Mouse (Mus musculus) forelimb bud, embryonic 11.5 days (tissue): ENCODE measurements around the gene Ap4s1.

ENCODE experiments used
- DNase-seq: peaks from one replicate; pipeline ENCODE4 v3.0.0-alpha.2; 2012; ENCODE audit warnings: low read depth, low spot score

Gene Ap4s1

DNA sequence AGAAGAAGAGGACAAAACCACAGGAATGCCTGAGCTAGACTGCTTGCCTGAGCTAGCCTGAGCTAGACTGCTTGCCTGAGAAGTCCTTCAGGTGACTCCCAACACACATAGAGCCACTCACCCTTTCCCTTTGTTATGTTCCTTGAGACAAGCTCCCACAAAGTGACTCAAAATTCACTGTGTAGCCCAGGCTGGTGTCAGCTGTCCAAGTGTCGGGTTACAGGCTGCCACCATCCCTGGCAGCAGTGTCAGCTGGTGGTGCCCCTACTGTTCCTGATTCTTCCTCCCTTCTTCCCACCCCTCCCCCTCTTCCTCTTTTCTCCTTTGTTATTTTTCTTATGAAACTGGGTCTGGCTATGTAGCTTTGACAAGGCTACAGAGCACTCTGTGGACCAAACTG lies 13.0 kb downstream of the Ap4s1 start:
- peak; percentile 27 for DNase-seq

GRCm38 (mm10) chr12:51704572-51704971 lies 13.7 kb downstream of the Ap4s1 start:
- no peak for DNase-seq

- DNase-seq, result no peak
These were observed 14.9 kb downstream of the Ap4s1 start for GRCm38 (mm10) chr12:51705778-51706177.

GRCm38 (mm10) chr12:51706673-51707235 lies 15.9 kb downstream of the Ap4s1 start:
- no peak for DNase-seq

- no peak for DNase-seq
These were observed 18.3 kb downstream of the Ap4s1 start for GRCm38 (mm10) chr12:51708941-51709686.

DNA sequence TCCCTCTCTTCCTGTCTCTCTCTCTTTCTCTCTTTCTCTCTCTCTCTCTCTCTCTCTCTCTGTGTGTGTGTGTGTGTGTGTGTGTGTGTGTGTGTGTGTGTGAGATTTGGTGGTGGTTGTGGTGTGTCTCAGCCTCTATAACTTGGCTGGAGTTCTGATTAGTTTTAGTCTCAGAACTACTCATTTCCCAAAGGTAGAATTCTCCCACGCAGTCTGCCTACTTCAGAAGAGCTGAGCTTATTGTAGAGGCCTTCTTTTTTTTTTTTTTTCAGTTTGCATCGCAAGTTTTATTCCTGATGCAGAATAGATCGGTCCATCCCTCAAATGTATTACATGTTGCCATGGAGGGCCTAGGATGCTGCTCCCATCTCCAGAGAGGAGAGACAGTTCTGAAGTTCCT lies 18.9 kb downstream of the Ap4s1 start:
- no peak for DNase-seq

GRCm38 (mm10) chr12:51710154-51710553 lies 19.3 kb downstream of the Ap4s1 start:
- DNase-seq, result no peak

DNA sequence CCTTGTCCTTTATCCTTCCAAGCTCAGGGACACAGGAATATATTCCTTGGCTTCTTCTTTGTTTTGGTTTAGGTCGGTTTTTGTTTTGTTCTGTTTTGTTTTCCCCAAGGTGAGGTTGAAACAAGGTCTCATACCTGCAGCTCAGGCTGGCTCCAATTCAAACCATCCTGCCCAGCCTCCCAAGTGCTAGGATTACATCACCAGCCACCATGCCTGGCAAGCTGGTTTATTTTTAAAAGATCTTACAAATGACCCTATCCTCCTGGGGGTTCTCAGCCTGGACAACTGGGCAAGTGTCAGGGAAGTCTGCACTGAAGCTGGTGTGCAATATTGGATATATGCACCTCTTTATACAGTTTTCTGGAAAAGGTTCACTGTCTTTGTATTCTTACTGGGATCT lies 21.9 kb downstream of the Ap4s1 start:
- DNase-seq, result no peak

DNA sequence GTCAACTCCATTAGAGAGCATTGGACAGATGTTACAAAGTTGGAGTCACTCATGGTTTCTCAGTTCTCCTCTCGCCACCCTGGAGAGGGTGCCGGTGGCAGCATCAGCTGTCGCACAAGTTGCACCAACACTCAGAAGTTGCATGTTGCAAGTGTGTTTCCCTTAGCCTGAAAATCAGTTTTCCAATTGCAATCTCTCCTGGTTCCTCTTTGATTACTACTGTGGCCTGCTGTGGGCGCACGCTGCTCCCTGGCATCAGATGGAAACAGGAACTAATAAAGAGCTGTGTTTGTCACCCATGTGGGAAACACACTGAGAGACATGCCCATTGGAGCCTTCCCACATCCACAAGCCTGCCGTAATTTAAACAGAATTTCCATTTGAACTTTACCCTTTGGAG lies 27.8 kb downstream of the Ap4s1 start:
- no peak for DNase-seq

DNA sequence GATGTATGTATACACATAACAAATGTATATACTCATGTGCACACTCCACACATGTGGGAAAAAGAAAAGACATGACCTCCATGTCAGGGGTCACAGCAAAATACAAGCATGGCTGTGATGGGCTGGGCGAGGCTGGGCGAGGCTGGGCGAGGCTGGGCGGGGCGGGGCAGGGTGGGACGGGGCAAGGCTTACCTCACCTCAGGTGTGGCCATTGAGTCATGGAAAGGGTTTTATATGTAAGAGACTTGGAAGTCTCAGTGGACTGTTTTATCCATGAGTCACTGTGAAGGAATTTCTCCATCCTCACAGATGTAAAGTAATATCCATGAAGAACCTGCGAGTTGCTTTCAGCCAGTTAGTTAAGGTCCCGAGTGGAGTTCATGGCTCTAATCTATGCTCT lies 31.0 kb downstream of the Ap4s1 start:
- no peak for DNase-seq

DNA sequence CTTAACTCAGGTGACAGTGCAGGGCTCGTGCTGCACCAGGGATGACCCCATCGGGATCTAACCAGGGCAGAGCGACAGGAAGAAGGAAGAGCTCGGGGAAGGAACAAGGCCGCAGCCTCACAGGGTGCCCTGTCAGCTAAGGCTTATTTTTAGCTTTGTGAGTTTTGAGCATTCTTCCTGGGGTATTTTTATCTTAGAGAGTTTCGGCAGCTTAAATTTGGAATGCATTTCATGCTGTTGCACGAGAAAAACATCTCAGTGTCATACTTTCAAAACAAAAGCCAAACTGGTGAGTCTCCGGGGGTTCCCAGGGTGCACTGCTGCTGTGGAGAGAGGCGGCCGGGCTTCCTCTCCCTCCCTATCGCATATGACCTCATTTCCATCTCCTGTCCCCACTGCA lies 38.2 kb downstream of the Ap4s1 start:
- no peak for DNase-seq

GRCm38 (mm10) chr12:51729827-51730226 lies 39.0 kb downstream of the Ap4s1 start:
- no peak for DNase-seq

DNA sequence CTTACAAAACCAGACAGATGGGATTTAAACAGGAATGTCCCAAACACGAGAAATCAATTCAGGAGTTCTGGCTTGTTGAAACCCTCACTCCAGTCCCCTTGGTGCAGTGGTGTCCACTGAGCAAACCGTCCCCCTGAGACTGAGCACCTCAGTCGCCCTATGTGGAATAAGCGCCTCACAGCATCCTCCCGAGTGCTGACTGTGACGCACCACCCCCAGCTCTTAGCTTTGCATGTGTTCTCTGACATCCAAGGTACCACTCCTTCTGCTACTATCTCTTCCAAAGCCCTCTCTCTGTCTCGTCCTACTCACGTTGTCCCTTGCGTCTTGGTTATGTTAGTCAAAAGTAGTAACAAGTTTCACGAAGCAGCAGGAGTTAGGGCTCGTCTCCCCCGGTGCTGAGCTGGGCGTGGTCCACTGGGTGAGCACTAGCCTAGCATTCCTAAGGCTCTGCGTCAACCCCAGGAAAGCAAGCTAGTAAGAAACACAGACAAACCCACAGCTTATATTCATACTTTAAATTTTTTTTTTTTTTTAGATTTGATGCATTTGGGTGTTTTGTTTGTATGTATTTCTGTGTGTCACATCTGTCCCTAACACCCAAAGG lies 43.9 kb downstream of the Ap4s1 start:
- DNase-seq, result no peak

DNA sequence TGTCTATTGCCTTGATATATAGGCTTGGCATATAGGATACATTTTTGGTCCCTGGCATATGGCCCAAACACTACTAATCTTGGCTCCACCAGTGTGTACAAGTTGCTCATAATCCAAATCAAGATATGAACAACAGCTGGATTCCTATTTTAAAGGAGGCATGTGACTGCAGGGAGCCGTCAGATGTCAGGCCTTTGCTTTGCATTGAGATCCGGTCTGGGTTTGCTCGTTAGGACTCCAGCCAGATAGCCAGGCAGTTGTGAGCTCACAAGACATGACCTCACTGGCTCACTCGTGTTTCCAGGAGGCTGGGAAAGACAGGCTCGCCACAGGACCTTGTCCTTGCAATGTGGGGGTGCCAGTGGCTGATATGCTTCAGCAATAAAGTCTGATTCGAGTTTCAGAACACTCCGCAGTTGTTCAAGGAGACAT lies 45.0 kb downstream of the Ap4s1 start:
- no peak for DNase-seq

GRCm38 (mm10) chr12:51736381-51736780 lies 45.5 kb downstream of the Ap4s1 start:
- no peak for DNase-seq

- no peak for DNase-seq
These were observed 46.0 kb downstream of the Ap4s1 start for GRCm38 (mm10) chr12:51736807-51737206.

- peak; percentile 29 for DNase-seq
These were observed 50.9 kb downstream of the Ap4s1 start for GRCm38 (mm10) chr12:51741690-51742089.

DNA sequence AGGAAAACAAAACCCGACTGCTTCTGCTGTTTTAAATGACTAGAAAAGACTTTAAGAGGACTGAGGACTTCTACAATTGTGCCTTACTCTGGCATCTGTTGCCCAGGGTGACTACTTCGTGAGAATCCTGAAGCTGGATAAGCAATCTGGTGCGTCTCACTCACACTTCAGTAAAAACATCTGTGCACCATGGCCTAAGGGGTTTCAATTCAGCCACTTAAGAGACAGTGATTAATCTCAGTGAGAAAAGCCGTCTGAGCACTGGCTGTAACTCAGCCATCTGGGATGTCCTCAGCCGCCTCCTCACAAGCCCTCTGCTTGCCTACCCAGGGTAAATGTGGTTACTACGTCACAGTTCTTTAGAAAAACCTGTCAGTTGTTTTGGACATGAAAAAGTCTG lies 54.1 kb downstream of the Ap4s1 start:
- peak; percentile 49 for DNase-seq

- no peak for DNase-seq
These were observed 56.5 kb downstream of the Ap4s1 start for GRCm38 (mm10) chr12:51747348-51747747.

DNA sequence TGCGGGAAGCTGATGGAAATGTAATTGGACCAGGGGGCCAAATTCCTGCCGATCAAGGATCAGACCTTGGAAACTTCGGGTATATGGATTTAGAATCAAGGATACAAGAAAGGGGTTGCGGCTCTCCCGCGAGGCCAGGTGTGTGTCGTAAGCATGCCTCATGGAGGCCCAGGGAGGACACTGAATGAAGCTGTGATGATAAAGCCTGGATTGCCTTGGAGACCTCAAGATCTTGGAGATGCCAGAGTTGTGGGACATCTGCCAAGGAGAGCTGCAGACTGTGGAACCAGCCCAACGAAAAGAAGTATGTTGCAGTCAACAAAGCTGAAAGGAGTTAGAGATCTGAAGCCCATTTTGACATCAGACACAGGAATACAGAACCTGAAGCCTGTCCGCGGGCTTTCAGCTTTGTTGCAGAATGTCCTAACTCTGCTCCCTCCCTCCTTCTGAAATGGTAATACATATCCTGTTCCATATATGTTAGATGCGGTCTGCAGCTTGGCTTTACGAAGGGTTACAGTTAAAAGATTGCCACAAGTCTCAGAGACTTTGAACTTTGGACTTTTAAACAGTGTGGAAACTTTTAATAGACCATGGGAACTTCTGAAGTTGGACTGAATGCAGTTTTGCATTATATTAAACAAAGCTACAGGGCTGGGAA lies 65.2 kb downstream of the Ap4s1 start:
- no peak for DNase-seq

DNA sequence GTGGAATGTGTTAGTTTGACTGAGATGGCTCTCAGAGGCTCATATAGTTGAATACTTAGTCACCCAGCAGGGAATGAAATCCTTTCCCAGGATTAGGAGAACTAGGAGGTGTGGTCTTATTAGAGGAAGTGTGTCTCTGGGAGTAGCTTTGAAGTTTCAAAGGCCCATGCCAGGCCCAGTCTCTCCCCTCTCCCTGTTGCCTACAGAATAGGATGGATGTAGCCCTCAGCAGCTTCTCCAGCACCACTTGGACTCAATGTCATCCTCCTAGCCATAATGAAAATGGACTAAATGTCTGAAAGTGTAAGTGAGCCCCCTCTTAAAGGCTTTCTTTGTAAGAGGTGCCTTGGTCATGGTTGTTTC lies 65.7 kb downstream of the Ap4s1 start:
- DNase-seq, result no peak

DNA sequence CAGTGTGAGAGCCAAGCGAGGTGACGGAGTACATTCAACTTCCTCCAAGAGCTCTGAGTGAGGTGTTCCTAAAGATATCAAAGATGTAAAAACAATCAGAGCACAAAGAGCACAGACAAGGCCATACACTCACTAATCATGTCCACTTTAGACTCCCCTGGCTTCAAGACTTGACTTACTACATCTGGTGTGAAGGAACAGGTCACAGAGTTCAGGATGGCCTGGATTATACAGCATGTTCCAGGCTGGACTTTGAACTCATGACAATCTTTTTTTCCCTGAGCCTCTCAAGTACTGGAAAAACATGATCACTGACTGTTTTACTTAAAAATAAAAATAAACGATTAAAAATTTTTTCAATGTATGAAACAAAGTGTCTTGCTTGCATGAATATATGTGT lies 68.5 kb downstream of the Ap4s1 start:
- no peak for DNase-seq

DNA sequence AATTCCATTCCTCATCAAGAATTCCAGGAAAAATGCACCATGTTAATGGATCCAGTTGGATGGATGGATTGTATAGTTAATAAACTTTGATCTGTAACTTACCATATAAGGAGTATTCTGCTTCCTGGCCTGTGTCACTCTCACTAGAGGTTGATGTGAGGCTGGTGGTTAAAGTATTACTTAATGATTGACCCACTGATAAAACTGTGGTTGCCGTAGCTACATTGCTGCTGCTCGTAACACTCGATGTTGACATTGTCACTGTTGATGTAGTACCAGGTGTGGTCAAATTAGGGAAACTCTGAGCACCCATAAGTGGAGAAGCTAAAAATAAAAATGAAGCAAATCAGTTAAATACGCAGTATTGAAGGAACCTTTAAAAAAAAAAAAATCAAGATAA lies 76.6 kb downstream of the Ap4s1 start:
- no peak for DNase-seq
